Mouse (Mus musculus) cerebellum, adult 9-11 months (tissue): ENCODE measurements around the gene Maats1.

ENCODE experiments used
- DNase-seq: peaks from one replicate; pipeline ENCODE4 v3.0.0; 2022

Gene Maats1

GRCm38 (mm10) chr16:38287762-38288161 is 54.2 kb downstream of the Maats1 start:
- no peak for DNase-seq

GRCm38 (mm10) chr16:38287357-38287756 is 54.6 kb downstream of the Maats1 start:
- DNase-seq: no peak

- no peak for DNase-seq
These were observed 55.4 kb downstream of the Maats1 start for GRCm38 (mm10) chr16:38286541-38286940.

- no peak for DNase-seq
These were observed 56.1 kb downstream of the Maats1 start for GRCm38 (mm10) chr16:38285801-38286200.

GRCm38 (mm10) chr16:38283300-38283699 is 58.6 kb downstream of the Maats1 start:
- DNase-seq: no peak

- no peak for DNase-seq
These were observed 59.3 kb downstream of the Maats1 start for GRCm38 (mm10) chr16:38282559-38283160.

- DNase-seq: no peak
These were observed 61.0 kb downstream of the Maats1 start for GRCm38 (mm10) chr16:38280951-38281350.

GRCm38 (mm10) chr16:38279794-38280193 is 62.1 kb downstream of the Maats1 start:
- DNase-seq: no peak

GRCm38 (mm10) chr16:38274737-38275136 is 67.2 kb downstream of the Maats1 start:
- no peak for DNase-seq

GRCm38 (mm10) chr16:38272483-38272882 is 69.5 kb downstream of the Maats1 start:
- DNase-seq: no peak

GRCm38 (mm10) chr16:38271601-38272000 is 70.3 kb downstream of the Maats1 start:
- no peak for DNase-seq

GRCm38 (mm10) chr16:38255927-38256326 is 86.0 kb downstream of the Maats1 start:
- DNase-seq: no peak

- no peak for DNase-seq
These were observed 86.8 kb downstream of the Maats1 start for GRCm38 (mm10) chr16:38255107-38255506.

- no peak for DNase-seq
These were observed 87.9 kb downstream of the Maats1 start for GRCm38 (mm10) chr16:38254001-38254400.

- no peak for DNase-seq
These were observed 91.5 kb downstream of the Maats1 start for GRCm38 (mm10) chr16:38250467-38250866.

- DNase-seq: no peak
These were observed 93.5 kb downstream of the Maats1 start for GRCm38 (mm10) chr16:38248331-38248961.
